ENCODE assay signal across 8 mouse cellular contexts in genomic region chr16:37690932-37691730, GRCm38 (mm10). TPM values are rescaled to one million over a fixed set of nuclear protein-coding genes. Genes with fewer than 3 reads are reported as not detected.
DNase-seq lines count a peak whose midpoint lies in the region; ATAC-seq and TF ChIP-seq lines count a peak whose summit lies in the region.

No protein-coding gene starts in this region.

- no peak overlapping the region for H3K4me2 ChIP-seq in kidney, postnatal 0 days (ENCODE audit: low read length)
- no peak overlapping the region for H3K4me2 ChIP-seq in kidney, embryonic 15.5 days
- peak overlapping the region; percentile 27 for H3K4me2 ChIP-seq in heart, embryonic 12.5 days

- no peak overlapping the region for H3K4me3 ChIP-seq in cerebellum, adult 2 months (replicated peaks; ENCODE audit: insufficient read depth, low read depth, low read length)
- H3K4me3 ChIP-seq in kidney, postnatal 0 days (replicated peaks; ENCODE audit: low read depth, low read length) = no peak overlapping the region
- no peak overlapping the region for H3K4me3 ChIP-seq in kidney, embryonic 15.5 days (replicated peaks)
- no peak overlapping the region for H3K4me3 ChIP-seq in heart, embryonic 12.5 days

- TF ChIP-seq CTCF in cerebellum, adult 2 months (IDR thresholded peaks at IDR 0.05; ENCODE audit: borderline replicate concordance, insufficient read depth, low read depth, low read length) = peak; percentile 56; the same call in 1 of the 2 replicates
- TF ChIP-seq CTCF in kidney, postnatal 0 days (IDR thresholded peaks at IDR 0.05; ENCODE audit: low read depth) = peak; percentile 62

- DNase-seq in cerebellum, adult 2 months = peak in 1 of 2 experiments; percentile 25
- no peak for DNase-seq in cerebellum, adult 8-10 months
- no peak for DNase-seq in kidney, postnatal 0 days (ENCODE audit: low spot score)
- peak; percentile 22 to 35 for DNase-seq in B cell, adult 2 months
- DNase-seq in right cerebral cortex, postnatal 14 days = no peak
- DNase-seq in layer of hippocampus, adult 9-10 months (ENCODE audit: low spot score) = no peak

- no peaks in the 10 kb centered on the region; the same call in 1 of the 2 replicates for H3K4me1 ChIP-seq in cerebellum, adult 2 months (ENCODE audit: control insufficient read depth, insufficient read depth, low read length)
- no peaks in the 10 kb centered on the region for H3K4me1 ChIP-seq in kidney, postnatal 0 days (replicated peaks; ENCODE audit: insufficient read depth, low read length)
- H3K4me1 ChIP-seq in kidney, embryonic 15.5 days = 0 out of 2 replicates have a peak, but pooled peaks cover 16% of the 10 kb centered on the region
- peaks cover 42% of the 10 kb centered on the region for H3K4me1 ChIP-seq in heart, embryonic 12.5 days (replicated peaks)

- ATAC-seq in kidney, postnatal 0 days (replicated peaks; ENCODE audit: low FRiP score, low read depth) = no peak
- ATAC-seq in kidney, embryonic 15.5 days (replicated peaks; ENCODE audit: low FRiP score) = no peak
- ATAC-seq in heart, embryonic 12.5 days (ENCODE audit: insufficient number of reproducible peaks, low FRiP score) = 0 out of 2 replicates have a peak, but pooled peaks have one; percentile 16

- no peak overlapping the region for H3K9ac ChIP-seq in kidney, postnatal 0 days (ENCODE audit: low read depth, low read length)
- no peak overlapping the region for H3K9ac ChIP-seq in kidney, embryonic 15.5 days
- H3K9ac ChIP-seq in heart, embryonic 12.5 days = peak overlapping the region; percentile 11; the same call in 1 of the 2 replicates

- H3K9me3 ChIP-seq in kidney, postnatal 0 days (replicated peaks; ENCODE audit: low read length) = no peaks in the 10 kb centered on the region
- no peaks in the 10 kb centered on the region for H3K9me3 ChIP-seq in kidney, embryonic 15.5 days (replicated peaks)
- no peaks in the 10 kb centered on the region; the same call in 1 of the 2 replicates for H3K9me3 ChIP-seq in heart, embryonic 12.5 days (replicated peaks)

- H3K27me3 ChIP-seq in cerebellum, adult 2 months (ENCODE audit: control insufficient read depth, insufficient read depth, low read length) = no peaks in the 10 kb centered on the region
- H3K27me3 ChIP-seq in kidney, postnatal 0 days (ENCODE audit: insufficient read depth, low read length) = no peaks in the 10 kb centered on the region
- no peaks in the 10 kb centered on the region for H3K27me3 ChIP-seq in kidney, embryonic 15.5 days
- H3K27me3 ChIP-seq in heart, embryonic 12.5 days (replicated peaks) = no peaks in the 10 kb centered on the region

- no peaks in the 10 kb centered on the region for H3K36me3 ChIP-seq in kidney, postnatal 0 days (ENCODE audit: insufficient read depth, low read length)
- no peaks in the 10 kb centered on the region for H3K36me3 ChIP-seq in kidney, embryonic 15.5 days
- H3K36me3 ChIP-seq in heart, embryonic 12.5 days = no peaks in the 10 kb centered on the region

- no peak overlapping the region for H3K27ac ChIP-seq in cerebellum, adult 2 months (ENCODE audit: insufficient read depth, low read length)
- no peak overlapping the region for H3K27ac ChIP-seq in kidney, postnatal 0 days
- H3K27ac ChIP-seq in kidney, embryonic 15.5 days = no peak overlapping the region
- peak overlapping the region; percentile 61; the same call in 1 of the 2 replicates for H3K27ac ChIP-seq in heart, embryonic 12.5 days (ENCODE audit: poor library complexity, severe bottlenecking)

- 81% methylated on average over 12 of the region's 12 CpGs for WGBS in cerebellum, adult 2 months
- 79% methylated on average over 12 of the region's 12 CpGs for WGBS in kidney, postnatal 0 days
- WGBS in kidney, embryonic 15.5 days = 81% methylated on average over 12 of the region's 12 CpGs
- 42% methylated on average over 12 of the region's 12 CpGs for WGBS in heart, embryonic 12.5 days

- TF ChIP-seq POLR2A in cerebellum, adult 2 months (IDR thresholded peaks at IDR 0.05; ENCODE audit: borderline replicate concordance, insufficient read depth, low read length) = no peak

RNA-seq across cellular contexts. Expression of gene Ndufb4, which starts 36.9 kb away (rescaled TPM):
- 95.8 and 99.2 TPM in 2 replicates for polyA plus RNA-seq in cerebellum, adult 2 months (2012; rRNA removed)
- polyA plus RNA-seq in kidney, postnatal 0 days (2015; fragmentation: Nextera tagmentation; extraction: Ambion mirVana) = 142 and 159 TPM in 2 replicates
- polyA plus RNA-seq in kidney, embryonic 15.5 days (2015; fragmentation: Nextera tagmentation; extraction: Ambion mirVana) = 57.1 and 74.5 TPM in 2 replicates
- polyA plus RNA-seq in heart, embryonic 12.5 days (2016; fragmentation: Nextera tagmentation; extraction: Ambion mirVana) = 94.1 and 110 TPM in 2 replicates

Comparison
In these comparisons a context has a peak if more than half of its experiments do, and no peak if none do; other contexts are left out.
1. DNase-seq: peak in B cell, adult 2 months (2 of 2); none in cerebellum, adult 8-10 months (single experiment), kidney, postnatal 0 days (single experiment), right cerebral cortex, postnatal 14 days (single experiment) and layer of hippocampus, adult 9-10 months (single experiment).